Mouse (Mus musculus): Measurements from ENCODE around the gene Ankrd55.
"Not testable (repeated sequence)": the region's sequence is repeated elsewhere in the genome, so short reads cannot be mapped to it uniquely, and the experiment has no call there.

Gene Ankrd55

DNA sequence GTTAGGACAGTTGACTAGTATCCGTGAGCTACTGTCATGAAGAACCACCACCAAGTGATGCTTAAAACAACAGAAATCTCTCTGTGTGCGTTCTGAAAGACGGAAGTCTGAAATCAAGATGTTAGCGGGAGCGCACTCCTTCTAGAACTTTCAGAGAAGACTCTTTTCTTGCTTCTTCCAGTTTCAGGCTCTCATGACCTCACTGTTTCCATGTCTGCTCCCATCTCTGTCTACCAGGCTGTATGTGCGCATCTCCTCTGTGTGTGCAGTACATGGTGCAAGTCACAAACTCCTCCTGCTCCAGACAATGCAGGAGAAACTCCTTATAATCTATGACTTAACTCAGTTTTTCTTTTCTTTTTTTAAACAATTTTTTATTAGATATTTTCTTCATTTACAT, 4.8 kb downstream of the Ankrd55 start:
- no peak for DNase-seq (ENCODE audit: low read depth, low spot score)

DNA sequence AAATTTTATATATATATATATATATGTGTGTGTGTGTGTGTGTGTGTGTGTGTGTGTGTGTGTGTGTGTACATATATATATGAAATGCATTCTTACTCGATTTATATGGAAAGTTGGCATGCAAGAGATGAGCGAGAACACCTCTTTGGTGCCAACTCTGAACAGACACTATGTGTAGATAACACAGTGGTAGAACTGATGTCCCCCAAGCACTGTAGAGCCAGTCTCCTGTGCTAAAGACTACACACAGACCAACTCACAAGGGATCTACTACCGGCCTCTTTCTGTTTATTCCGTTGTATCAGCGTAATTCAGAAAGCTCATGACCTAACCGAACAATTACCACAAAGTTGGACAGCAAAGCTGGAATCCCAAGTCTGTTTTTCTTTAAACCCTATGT, 6.2 kb downstream of the Ankrd55 start:
- no peak for DNase-seq (ENCODE audit: low read depth, low spot score)

DNA sequence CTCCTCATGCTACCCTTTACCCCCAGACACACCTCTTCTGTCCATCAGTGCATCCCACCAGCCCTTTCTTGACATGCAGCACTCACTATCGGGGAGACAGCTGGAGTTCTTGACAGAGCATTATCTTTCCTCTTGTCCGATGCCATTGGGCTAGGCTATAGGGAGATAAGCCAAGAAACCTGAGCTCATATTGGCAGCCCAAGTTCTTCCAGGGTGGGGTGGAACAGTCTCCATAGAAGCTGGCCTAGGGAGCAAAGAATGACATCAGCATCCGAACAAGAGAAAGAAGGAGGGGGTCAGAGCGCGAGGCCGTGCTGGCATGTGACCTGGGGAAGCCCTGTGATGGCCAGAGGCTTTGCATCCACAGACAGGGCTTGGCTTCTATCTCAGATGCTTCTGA, 9.5 kb downstream of the Ankrd55 start:
- DNase-seq (ENCODE audit: low read depth, low spot score) = no peak

- DNase-seq (ENCODE audit: low read depth, low spot score) = no peak
These were observed 15.2 kb downstream of the Ankrd55 start for GRCm38 (mm10) chr13:112303429-112303828.

GRCm38 (mm10) chr13:112308672-112309071, 20.4 kb downstream of the Ankrd55 start:
- DNase-seq (ENCODE audit: low read depth, low spot score) = peak; percentile 63

DNA sequence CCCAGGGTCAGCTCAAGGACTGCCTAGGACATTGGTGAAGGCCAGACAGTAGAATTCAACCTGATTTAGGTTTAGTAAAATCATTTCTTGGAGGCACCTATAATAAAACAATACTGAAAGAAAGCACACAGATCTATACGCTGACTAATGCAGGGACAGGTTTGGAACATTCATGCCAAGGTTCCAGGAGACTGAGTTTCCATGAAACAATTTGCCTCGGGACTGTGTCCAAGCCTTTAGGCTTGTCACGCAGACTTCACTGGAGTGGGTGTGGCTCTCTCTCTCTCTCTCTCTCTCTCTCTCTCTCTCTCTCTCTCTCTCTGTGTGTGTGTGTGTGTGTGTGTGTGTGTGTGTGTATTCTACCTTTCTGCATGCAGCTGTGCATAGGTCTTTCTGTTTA, 23.4 kb downstream of the Ankrd55 start:
- DNase-seq (ENCODE audit: low read depth, low spot score) = not testable (repeated sequence)

- peak; percentile 64 for DNase-seq (ENCODE audit: low read depth, low spot score)
These were observed 27.2 kb downstream of the Ankrd55 start for GRCm38 (mm10) chr13:112315442-112315841.

- no peak for DNase-seq (ENCODE audit: low read depth, low spot score)
These were observed 28.6 kb downstream of the Ankrd55 start for GRCm38 (mm10) chr13:112316622-112317482.

- no peak for DNase-seq (ENCODE audit: low read depth, low spot score)
These were observed 29.9 kb downstream of the Ankrd55 start for GRCm38 (mm10) chr13:112318124-112318523.

DNA sequence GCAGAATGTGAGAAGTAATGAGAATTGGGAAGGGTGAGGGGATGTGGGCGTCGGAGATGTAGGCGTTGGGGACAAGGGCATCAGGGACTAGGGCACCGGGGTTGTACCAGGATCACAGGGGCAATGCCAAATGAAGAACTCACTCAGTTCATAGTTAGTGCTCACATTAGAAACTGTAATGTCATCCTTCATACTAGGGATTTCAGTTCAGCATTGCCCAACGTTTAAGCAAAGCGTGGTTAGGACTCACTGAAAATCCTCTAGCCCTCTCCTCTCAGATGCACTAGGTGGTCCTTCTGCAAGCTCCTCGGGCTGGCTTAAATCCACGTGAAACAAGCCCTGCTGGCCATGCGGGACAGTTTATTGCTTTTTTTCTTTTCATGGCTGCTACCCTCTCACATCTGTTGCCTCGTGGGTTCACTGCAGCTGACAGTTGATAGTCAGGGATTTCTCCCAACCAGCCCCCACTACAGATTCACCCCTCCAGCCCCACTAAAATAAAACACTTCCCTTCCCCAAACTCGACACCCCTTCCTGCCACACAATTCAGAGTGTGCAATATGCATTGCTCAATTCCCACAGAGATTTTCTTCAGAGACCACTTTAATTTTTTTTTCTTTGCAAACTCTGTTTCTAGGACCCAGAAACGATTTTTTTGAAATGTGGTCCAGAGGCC, 35.5 kb downstream of the Ankrd55 start:
- DNase-seq (ENCODE audit: low read depth, low spot score) = no peak

GRCm38 (mm10) chr13:112325126-112325525, 36.9 kb downstream of the Ankrd55 start:
- no peak for DNase-seq (ENCODE audit: low read depth, low spot score)

DNA sequence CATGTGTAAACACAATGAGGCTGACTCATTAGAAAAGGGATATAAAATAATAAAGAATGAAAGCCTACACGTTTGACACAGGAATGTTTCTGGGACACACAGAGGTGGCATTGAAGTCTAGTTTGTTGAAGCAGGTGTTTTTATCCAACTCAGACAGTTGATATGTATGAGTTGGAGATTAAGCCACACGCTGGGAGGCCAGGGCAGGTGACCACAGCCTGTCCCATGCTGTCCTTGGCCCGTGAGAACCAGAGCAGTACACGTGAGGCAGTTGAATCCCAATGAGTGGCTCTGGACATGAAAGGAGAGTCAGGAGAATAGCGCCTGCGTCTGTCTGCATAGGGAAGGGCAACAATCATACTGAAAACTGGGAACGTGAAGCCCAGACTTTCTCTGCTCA, 38.2 kb downstream of the Ankrd55 start:
- no peak for DNase-seq (ENCODE audit: low read depth, low spot score)

DNA sequence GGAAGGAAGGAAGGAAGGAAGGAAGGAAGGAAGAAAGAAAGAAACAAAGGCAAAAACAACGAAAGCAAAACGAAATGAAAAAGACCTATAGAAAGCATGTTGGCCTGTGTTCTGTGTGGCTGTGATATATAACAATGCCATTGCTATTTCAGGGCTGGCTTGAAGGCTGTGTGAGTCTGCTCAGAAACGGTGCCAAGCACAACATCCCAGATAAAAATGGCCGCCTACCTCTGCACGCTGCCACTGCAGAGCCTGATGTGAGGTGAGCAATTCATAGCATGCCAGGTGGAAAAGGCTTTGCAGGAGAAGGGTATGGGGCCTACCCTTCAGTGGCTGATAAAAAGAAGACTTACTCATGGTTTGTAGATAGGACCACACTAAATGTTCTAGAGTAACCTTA, 38.7 kb downstream of the Ankrd55 start:
- DNase-seq (ENCODE audit: low read depth, low spot score) = no peak

DNA sequence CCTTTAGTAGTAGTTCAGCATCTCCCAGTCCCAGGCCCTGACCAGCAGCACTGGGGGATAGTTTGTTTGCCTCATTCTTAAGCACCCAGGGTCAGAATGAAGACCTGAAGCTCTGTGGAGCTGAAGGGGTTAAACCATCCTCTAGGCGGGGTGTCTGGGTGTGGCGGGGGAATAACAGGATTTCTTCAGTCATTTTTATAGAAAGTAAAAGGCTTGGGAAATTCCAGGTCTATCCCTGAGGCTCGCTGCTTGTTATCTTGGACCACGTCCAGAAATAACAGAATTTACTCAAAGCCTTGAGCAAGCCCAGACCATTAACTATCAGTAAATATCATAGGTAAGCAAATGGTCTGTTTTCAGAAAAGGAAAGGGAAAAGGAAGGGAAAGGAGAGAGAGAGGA, 39.3 kb downstream of the Ankrd55 start:
- no peak for DNase-seq (ENCODE audit: low read depth, low spot score)

GRCm38 (mm10) chr13:112330257-112330656, 42.0 kb downstream of the Ankrd55 start:
- DNase-seq (ENCODE audit: low read depth, low spot score) = no peak

DNA sequence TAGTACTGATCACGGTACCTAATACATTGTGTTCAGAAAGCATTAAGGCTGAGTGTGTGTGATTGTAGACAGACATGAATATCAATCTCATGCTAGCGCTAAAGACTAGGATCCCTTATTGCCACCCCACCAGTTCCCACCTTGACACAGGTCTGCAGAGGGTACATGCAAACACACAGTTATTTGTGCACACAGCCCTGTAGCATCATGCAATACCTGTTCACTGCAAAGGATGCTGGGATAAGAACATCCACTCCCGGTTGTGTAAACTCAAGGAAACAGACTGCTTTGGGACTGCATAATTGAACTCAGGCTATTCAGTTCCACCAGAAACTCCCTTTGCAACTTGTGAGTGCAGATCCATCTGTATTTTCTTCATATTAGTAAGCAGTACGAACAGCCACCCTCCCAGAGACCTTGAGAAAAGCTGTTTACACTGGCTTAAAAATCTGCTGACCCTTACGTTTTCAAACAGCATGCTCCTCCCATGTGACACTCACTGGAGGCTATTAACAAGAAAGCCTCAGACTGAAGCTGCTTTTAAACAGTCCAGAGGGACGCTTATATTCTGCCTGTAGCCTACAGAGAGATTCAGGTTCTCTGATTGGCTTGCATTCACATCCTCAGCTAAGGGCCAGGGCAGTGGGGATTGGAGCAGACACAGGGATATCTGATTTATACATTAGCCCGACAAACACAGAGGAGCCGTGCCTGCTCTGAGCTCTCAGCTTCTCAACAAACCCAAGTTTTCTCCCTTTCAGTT, 42.8 kb downstream of the Ankrd55 start:
- no peak for DNase-seq (ENCODE audit: low read depth, low spot score)

- DNase-seq (ENCODE audit: low read depth, low spot score) = no peak
These were observed 43.4 kb downstream of the Ankrd55 start for GRCm38 (mm10) chr13:112331682-112332061.

DNA sequence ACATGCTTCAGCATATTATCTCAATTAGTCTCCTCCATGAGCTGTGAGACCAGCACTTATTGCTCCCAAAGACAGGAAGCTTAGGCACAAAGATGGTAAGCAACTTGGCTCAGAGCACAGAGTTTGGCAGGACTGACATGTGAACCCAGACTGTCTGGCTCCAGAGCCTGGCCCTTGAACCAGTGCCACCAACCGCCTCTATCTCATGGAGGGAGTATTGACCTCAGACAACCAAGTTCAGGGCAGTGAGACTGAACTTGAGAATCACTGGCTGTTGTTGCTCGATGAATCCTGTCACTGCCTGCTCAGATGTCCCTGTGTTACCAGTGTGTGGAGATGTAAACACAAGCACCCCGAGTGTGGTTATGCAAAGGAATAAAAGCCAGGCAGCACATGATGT, 47.3 kb downstream of the Ankrd55 start:
- no peak for DNase-seq (ENCODE audit: low read depth, low spot score)

GRCm38 (mm10) chr13:112337146-112337545, 48.9 kb downstream of the Ankrd55 start:
- no peak for DNase-seq (ENCODE audit: low read depth, low spot score)

- DNase-seq (ENCODE audit: low read depth, low spot score) = no peak
These were observed 52.0 kb downstream of the Ankrd55 start for GRCm38 (mm10) chr13:112340205-112340604.

DNA sequence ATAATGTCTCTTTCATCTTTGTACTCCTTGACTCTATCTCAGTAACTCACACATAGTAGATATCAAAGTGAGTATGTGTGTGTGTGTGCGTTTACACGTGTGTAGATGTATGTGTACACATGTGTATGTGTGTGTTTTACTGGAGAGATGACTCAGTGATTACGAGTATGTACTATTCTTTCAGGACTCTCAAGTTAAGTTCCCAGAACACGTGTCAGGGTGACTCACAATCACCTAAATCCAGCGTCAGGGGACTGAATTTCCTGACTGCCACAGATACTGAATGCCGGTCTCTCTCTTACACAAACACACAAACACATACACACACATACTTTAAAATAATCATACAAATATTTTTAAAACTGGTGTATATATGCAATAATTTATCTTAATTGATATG, 52.5 kb downstream of the Ankrd55 start:
- DNase-seq (ENCODE audit: low read depth, low spot score) = no peak

GRCm38 (mm10) chr13:112342971-112343627, 54.8 kb downstream of the Ankrd55 start:
- peak; percentile 76 for DNase-seq (ENCODE audit: low read depth, low spot score)

Measured in ZHBTc4 (cell line).